Mouse (Mus musculus): Measurements from ENCODE around the gene Inpp5b.

DNA sequence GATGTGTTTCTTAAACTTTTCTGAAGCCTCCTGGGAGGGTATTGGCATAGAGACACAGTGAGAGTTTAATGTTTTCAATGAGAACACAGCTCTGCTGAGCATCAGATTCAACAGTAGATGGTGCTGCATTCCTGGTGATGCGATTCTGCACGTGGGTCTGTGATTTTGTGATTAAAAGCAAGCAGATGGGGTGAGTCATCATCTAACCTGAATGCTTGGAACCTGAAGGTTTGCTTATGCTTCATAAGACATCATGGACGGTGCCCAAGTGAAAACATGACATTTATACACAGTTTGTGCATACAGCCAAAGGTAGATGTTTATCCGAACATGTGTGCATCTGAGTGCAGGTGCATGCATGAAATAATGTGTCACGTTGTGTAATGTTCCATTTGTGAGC lies 29.0 kb downstream of the Inpp5b start:
- no peak for TF ChIP-seq POLR2A (IDR thresholded peaks at IDR 0.05; ENCODE audit: insufficient read length, low read depth)
- no peak for TF ChIP-seq MYOG (IDR thresholded peaks at IDR 0.05; ENCODE audit: control insufficient read depth in 1 of 3, insufficient read depth in 1 of 3, insufficient read length in 2 of 3, low read depth in 2 of 3)
- no peak for TF ChIP-seq E2F4 (IDR thresholded peaks at IDR 0.05; ENCODE audit: insufficient read depth)
- no peak for TF ChIP-seq TCF12 (IDR thresholded peaks at IDR 0.05; ENCODE audit: insufficient read depth, poor library complexity, severe bottlenecking)
- TF ChIP-seq MYOD1 (IDR thresholded peaks at IDR 0.05; ENCODE audit: control insufficient read depth in 1 of 3, insufficient read length in 2 of 3, low read depth in 2 of 3): no peak
- TF ChIP-seq MAX (IDR thresholded peaks at IDR 0.05; ENCODE audit: low read depth): no peak

Data from myocyte (in vitro differentiated cells).